Mouse (Mus musculus): ENCODE measurements around the gene Itpripl1. TPM values are rescaled to one million over a fixed set of nuclear protein-coding genes. Genes with fewer than 3 reads are reported as not detected.
"Not testable (repeated sequence)": the region's sequence is repeated elsewhere in the genome, so short reads cannot be mapped to it uniquely, and the experiment has no call there.

Gene Itpripl1
- polyA plus RNA-seq, 1 experiment from 2014 or later = 9.9 TPM

DNA sequence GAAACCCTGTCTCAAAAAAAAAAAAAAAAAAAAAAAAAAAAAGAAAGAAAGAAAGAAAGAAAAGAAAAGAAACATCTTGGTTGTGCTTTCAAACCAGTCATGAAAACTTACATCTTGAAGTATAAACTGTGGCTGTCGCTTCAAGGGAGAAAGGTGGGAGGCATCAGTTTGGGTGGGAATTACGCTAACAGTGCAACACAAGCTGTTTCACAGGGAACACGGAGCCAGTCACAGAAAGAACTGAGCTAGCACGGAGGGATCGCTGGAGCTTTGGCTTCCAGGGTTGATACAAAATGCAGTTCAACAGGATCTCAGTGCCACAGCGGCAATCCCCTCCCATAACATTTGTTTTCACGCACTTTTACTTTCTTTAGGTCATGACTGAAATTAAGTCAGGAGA lies 3.2 kb downstream of the Itpripl1 start:
- H3K36me3 ChIP-seq (ENCODE audit: control insufficient read depth, insufficient read depth, low read length) = no peaks in the 10 kb centered on the region; the same call in 1 of the 2 replicates
- no peaks in the 10 kb centered on the region for H3K27me3 ChIP-seq (ENCODE audit: control insufficient read depth, insufficient read depth, low read depth, low read length)
- 98% methylated on average over 7 of the region's 7 CpGs for WGBS
- no peak overlapping the region for H3K9ac ChIP-seq (ENCODE audit: low read depth, low read length)
- H3K9me3 ChIP-seq (replicated peaks; ENCODE audit: control insufficient read depth, low read length, poor library complexity, severe bottlenecking) = no peaks in the 10 kb centered on the region
- H3K4me3 ChIP-seq (ENCODE audit: low read depth, low read length) = no peak overlapping the region
- H3K4me2 ChIP-seq (ENCODE audit: low read length) = no peak overlapping the region
- no peak overlapping the region for H3K27ac ChIP-seq (ENCODE audit: low read length)
- peaks cover 12% of the 10 kb centered on the region for H3K4me1 ChIP-seq (ENCODE audit: control insufficient read depth, insufficient read depth, low read length)
- no peak for ATAC-seq

DNA sequence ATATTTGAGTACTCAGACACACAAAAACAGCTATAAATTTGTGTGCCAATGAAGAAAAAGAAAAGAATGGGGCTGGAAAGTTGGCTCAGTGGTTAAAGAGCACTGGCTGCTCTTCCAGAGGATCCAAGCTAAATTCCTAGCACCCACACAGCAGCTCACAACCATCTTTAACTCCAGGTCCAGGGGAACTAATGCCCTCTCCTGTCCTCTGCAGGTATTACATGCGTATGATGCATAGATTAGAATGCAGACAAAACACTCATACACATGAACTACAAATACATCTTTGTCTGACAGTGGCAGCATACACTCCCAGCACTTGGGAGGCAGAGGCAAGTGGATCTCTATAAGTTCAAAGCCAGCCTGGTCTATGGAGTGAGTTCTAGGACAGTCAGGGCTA lies 3.6 kb downstream of the Itpripl1 start:
- no peak for ATAC-seq
- no peak overlapping the region for H3K9ac ChIP-seq (ENCODE audit: low read depth, low read length)
- 100% methylated on average over 1 of the region's 1 CpGs for WGBS
- H3K36me3 ChIP-seq (ENCODE audit: control insufficient read depth, insufficient read depth, low read length) = no peaks in the 10 kb centered on the region; the same call in 1 of the 2 replicates
- no peak overlapping the region for H3K27ac ChIP-seq (ENCODE audit: low read length)
- H3K4me3 ChIP-seq (ENCODE audit: low read depth, low read length) = no peak overlapping the region
- H3K4me1 ChIP-seq (ENCODE audit: control insufficient read depth, insufficient read depth, low read length) = peaks cover 14% of the 10 kb centered on the region
- no peak overlapping the region for H3K4me2 ChIP-seq (ENCODE audit: low read length)
- H3K27me3 ChIP-seq (ENCODE audit: control insufficient read depth, insufficient read depth, low read depth, low read length) = no peaks in the 10 kb centered on the region
- H3K9me3 ChIP-seq (replicated peaks; ENCODE audit: control insufficient read depth, low read length, poor library complexity, severe bottlenecking) = no peaks in the 10 kb centered on the region

DNA sequence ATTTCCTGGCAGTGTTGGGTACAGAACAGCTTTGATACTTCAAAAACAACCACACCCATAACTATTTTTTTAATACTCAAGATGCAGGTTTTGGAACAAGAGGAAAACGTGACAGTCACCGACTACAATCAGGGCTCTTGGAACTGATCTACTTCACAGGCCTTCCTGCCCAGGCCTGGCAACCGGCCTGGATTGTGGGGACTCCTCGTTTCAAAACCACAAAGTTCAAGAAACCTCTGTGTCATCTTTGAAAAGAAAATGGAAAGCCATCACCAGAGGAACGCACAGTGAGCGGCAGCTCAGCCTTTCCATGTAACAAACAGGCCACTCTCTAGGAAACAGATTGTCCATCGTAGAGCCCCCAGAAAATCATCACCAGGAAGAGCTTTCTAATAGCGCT lies 4.1 kb downstream of the Itpripl1 start:
- WGBS = 91% methylated on average over 8 of the region's 8 CpGs
- Histone ChIP-seq H3K36me3 (ENCODE audit: control insufficient read depth, insufficient read depth, low read length) (no peaks in the 10 kb centered on the region; the same call in 1 of the 2 replicates), H3K27me3 (ENCODE audit: control insufficient read depth, insufficient read depth, low read depth, low read length) (no peaks in the 10 kb centered on the region), H3K4me1 (ENCODE audit: control insufficient read depth, insufficient read depth, low read length) (peaks cover 19% of the 10 kb centered on the region), H3K9ac (ENCODE audit: low read depth, low read length) (no peak overlapping the region), H3K4me3 (ENCODE audit: low read depth, low read length) (no peak overlapping the region), H3K9me3 (replicated peaks; ENCODE audit: control insufficient read depth, low read length, poor library complexity, severe bottlenecking) (no peaks in the 10 kb centered on the region), H3K4me2 (ENCODE audit: low read length) (no peak overlapping the region), H3K27ac (ENCODE audit: low read length) (no peak overlapping the region)
- ATAC-seq = no peak

DNA sequence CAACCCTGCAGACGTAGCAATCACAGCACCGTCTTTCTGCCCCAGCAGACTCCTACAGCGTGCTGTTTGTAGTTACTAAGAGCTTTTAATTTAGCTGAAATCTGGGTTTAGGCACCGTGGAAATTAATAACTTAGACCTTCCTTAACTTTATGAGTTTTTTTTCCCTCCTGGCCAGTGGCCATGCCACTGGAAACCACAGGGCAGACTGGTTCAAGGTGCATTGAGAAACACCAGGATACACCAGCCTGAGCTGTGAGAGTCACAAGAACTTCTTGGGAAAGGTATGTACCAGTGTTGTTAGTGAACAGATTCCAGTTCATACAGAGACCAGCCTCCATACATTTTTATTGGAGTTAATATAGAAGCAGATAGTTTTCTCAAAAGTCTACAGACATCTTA lies 4.8 kb downstream of the Itpripl1 start:
- Histone ChIP-seq H3K9ac (ENCODE audit: low read depth, low read length) (no peak overlapping the region), H3K9me3 (replicated peaks; ENCODE audit: control insufficient read depth, low read length, poor library complexity, severe bottlenecking) (no peaks in the 10 kb centered on the region), H3K4me2 (ENCODE audit: low read length) (no peak overlapping the region), H3K4me1 (ENCODE audit: control insufficient read depth, insufficient read depth, low read length) (peaks cover 15% of the 10 kb centered on the region), H3K4me3 (ENCODE audit: low read depth, low read length) (no peak overlapping the region), H3K27me3 (ENCODE audit: control insufficient read depth, insufficient read depth, low read depth, low read length) (no peaks in the 10 kb centered on the region), H3K27ac (ENCODE audit: low read length) (no peak overlapping the region), H3K36me3 (ENCODE audit: control insufficient read depth, insufficient read depth, low read length) (no peaks in the 10 kb centered on the region; the same call in 1 of the 2 replicates)
- ATAC-seq = no peak
- 97% methylated on average over 4 of the region's 4 CpGs for WGBS

DNA sequence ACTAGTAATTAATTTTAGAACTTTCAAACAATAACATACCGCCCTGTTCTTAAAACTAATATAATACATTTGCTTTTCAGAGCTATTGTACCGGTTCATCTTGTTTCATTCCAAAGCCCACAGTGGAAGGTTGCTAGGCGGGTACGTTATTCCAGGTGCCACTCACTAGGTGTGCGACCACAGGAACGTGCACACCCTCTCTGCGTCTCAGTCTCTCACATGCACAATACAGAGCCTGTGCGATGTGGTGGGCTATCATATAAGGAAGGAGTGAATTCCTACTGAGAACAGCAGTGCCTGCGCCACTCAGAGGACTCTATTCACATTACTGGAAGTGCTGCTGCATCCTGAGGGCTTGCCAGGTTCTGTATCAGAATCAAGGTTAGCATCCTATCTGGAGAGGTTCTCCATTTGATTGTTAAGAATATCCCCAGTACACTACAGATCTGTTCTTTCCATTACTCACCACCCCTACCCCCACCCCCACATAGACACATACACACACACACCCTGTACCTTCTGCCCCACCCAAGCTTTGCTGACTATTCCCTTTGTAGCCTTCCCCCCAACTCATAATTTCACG lies 5.3 kb downstream of the Itpripl1 start:
- no peak for ATAC-seq
- H3K9ac ChIP-seq (ENCODE audit: low read depth, low read length) = no peak overlapping the region
- no peak overlapping the region for H3K4me3 ChIP-seq (ENCODE audit: low read depth, low read length)
- no peaks in the 10 kb centered on the region; the same call in 1 of the 2 replicates for H3K36me3 ChIP-seq (ENCODE audit: control insufficient read depth, insufficient read depth, low read length)
- no peaks in the 10 kb centered on the region for H3K9me3 ChIP-seq (replicated peaks; ENCODE audit: control insufficient read depth, low read length, poor library complexity, severe bottlenecking)
- WGBS = 88% methylated on average over 10 of the region's 10 CpGs
- H3K27me3 ChIP-seq (ENCODE audit: control insufficient read depth, insufficient read depth, low read depth, low read length) = no peaks in the 10 kb centered on the region
- no peak overlapping the region for H3K27ac ChIP-seq (ENCODE audit: low read length)
- H3K4me1 ChIP-seq (ENCODE audit: control insufficient read depth, insufficient read depth, low read length) = peaks cover 16% of the 10 kb centered on the region
- no peak overlapping the region for H3K4me2 ChIP-seq (ENCODE audit: low read length)

DNA sequence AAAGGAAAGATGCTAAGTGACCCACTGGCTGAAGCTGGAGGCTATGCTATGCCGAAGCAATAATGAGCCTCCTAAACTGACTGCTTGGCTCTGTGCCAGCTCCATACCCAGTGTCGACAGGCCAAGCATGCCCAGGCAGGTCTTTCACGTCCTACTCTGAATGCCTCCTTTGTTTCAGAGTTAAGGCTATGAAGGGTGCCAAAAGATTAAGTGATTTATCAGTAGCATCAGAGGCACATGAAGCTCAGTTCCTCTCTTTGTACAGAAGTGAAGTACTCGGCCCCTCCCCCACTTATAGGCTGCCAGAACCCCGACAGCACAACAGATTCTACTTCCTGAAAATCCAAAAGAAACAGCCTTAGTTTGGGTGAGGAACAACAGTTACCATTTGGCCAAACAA lies 6.3 kb downstream of the Itpripl1 start:
- no peak overlapping the region for H3K27ac ChIP-seq (ENCODE audit: low read length)
- no peaks in the 10 kb centered on the region for H3K27me3 ChIP-seq (ENCODE audit: control insufficient read depth, insufficient read depth, low read depth, low read length)
- WGBS = 12% methylated on average over 5 of the region's 5 CpGs
- H3K9me3 ChIP-seq (replicated peaks; ENCODE audit: control insufficient read depth, low read length, poor library complexity, severe bottlenecking) = no peaks in the 10 kb centered on the region
- no peak overlapping the region for H3K4me2 ChIP-seq (ENCODE audit: low read length)
- H3K36me3 ChIP-seq (ENCODE audit: control insufficient read depth, insufficient read depth, low read length) = no peaks in the 10 kb centered on the region; the same call in 1 of the 2 replicates
- no peak overlapping the region for H3K9ac ChIP-seq (ENCODE audit: low read depth, low read length)
- no peak for ATAC-seq
- H3K4me3 ChIP-seq (ENCODE audit: low read depth, low read length) = no peak overlapping the region
- peaks cover 11% of the 10 kb centered on the region for H3K4me1 ChIP-seq (ENCODE audit: control insufficient read depth, insufficient read depth, low read length)

DNA sequence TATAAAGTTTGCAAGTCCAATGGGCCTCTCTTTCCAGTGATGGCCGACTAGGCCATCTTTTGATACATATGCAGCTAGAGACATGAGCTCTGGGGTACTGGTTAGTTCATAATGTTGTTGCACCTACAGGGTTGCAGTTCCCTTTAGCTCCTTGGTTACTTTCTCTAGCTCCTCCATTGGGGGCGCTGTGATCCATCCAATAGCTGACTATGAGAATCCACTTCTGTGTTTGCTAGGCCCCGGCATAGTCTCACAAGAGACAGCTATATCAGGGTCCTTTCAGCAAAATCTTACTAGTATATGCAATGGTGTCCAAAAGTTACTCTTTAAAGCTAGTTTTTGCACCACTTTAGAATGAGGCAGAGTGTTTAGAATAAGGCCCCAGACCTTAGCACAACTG lies 8.0 kb downstream of the Itpripl1 start:
- H3K27me3 ChIP-seq (ENCODE audit: control insufficient read depth, insufficient read depth, low read depth, low read length); H3K9ac ChIP-seq (ENCODE audit: low read depth, low read length); H3K9me3 ChIP-seq (replicated peaks; ENCODE audit: control insufficient read depth, low read length, poor library complexity, severe bottlenecking); ATAC-seq; H3K36me3 ChIP-seq (ENCODE audit: control insufficient read depth, insufficient read depth, low read length); H3K4me2 ChIP-seq (ENCODE audit: low read length); H3K4me3 ChIP-seq (ENCODE audit: low read depth, low read length); H3K27ac ChIP-seq (ENCODE audit: low read length): not testable (repeated sequence)
- WGBS = 37% methylated on average over 2 of the region's 3 CpGs
- peaks cover 11% of the 10 kb centered on the region for H3K4me1 ChIP-seq (ENCODE audit: control insufficient read depth, insufficient read depth, low read length)

DNA sequence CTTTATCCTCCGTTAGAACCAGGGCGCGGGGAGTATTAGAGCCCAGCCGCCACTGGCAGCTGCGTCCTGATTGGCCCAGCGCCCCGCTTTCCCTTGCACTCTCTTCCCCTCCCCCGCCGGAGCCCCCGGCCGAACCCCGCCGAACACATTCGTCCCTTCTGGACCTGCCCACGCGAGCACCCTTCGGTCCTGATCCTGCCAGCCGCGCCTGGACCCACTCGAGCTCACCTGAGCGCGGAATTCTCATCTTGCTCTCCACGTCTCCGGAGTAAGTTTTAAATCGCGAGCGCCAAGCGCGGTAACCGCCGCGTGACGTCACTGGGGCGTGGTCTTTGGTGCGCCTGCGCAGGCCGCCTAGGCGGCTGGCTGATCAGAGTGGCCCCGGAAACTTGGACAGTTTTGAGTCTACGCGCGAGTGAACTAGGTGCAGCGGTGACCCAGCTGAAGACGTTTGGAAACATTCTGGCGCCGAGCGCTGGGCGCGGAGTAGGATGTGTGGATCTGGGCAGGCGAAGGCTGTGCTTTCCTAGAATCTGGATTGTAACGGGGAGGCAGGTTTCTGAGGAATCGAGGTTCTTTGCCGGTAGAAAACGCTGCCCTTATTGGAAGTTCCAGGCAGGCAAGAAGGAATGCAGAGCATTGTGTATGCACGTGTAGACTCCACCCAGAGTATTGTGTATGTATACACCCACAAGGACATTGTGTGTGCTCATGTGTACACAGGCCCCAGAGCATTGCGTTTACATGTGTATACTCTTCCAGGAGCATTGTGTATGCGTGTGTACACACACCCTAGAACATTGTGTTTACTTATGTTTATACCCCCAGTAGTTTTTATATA lies 9.4 kb downstream of the Itpripl1 start, which contains the start of gene Ncaph:
Ncaph (minus strand) TSS at position 334 of the 841 bp plus-strand sequence.
- peak; percentile 95 for ATAC-seq
- Histone ChIP-seq H3K27me3 (ENCODE audit: control insufficient read depth, insufficient read depth, low read depth, low read length) (no peaks in the 10 kb centered on the region), H3K9me3 (replicated peaks; ENCODE audit: control insufficient read depth, low read length, poor library complexity, severe bottlenecking) (no peaks in the 10 kb centered on the region), H3K9ac (ENCODE audit: low read depth, low read length) (peak within 1 kb of the TSS; percentile 78), H3K4me3 (ENCODE audit: low read depth, low read length) (peak within 1 kb of the TSS; percentile 94), H3K4me2 (ENCODE audit: low read length) (peak within 1 kb of the TSS; percentile 78), H3K27ac (ENCODE audit: low read length) (peak within 1 kb of the TSS; percentile 78), H3K4me1 (ENCODE audit: control insufficient read depth, insufficient read depth, low read length) (peaks cover 11% of the 10 kb centered on the region), H3K36me3 (ENCODE audit: control insufficient read depth, insufficient read depth, low read length) (no peaks in the 10 kb centered on the region)
- WGBS = 2% methylated on average over 57 of the region's 57 CpGs

DNA sequence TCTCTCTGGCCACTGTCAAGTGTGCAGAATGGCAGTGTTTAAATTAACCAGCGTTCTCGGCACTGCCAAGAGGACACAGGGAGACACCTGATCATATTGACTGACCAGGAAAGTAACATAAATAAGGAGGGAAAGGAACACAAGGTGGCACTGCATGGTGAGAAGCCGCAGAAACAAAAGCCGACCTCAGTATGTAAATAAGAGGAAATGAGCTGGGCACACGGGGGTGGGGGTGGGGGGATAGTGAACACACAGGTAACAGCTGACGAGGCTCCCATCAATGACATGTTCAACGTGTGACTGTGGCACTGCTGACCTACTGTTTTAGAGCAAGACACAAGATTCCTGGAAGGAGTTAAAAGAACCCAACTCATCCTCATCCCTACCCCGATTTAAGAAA lies 11.9 kb downstream of the Itpripl1 start:
- no peak overlapping the region for H3K4me2 ChIP-seq (ENCODE audit: low read length)
- H3K9me3 ChIP-seq (replicated peaks; ENCODE audit: control insufficient read depth, low read length, poor library complexity, severe bottlenecking) = no peaks in the 10 kb centered on the region
- ATAC-seq = no peak
- H3K27me3 ChIP-seq (ENCODE audit: control insufficient read depth, insufficient read depth, low read depth, low read length) = no peaks in the 10 kb centered on the region
- no peak overlapping the region for H3K27ac ChIP-seq (ENCODE audit: low read length)
- WGBS = 82% methylated on average over 8 of the region's 8 CpGs
- no peaks in the 10 kb centered on the region for H3K36me3 ChIP-seq (ENCODE audit: control insufficient read depth, insufficient read depth, low read length)
- peaks cover 11% of the 10 kb centered on the region for H3K4me1 ChIP-seq (ENCODE audit: control insufficient read depth, insufficient read depth, low read length)
- no peak overlapping the region for H3K9ac ChIP-seq (ENCODE audit: low read depth, low read length)
- H3K4me3 ChIP-seq (ENCODE audit: low read depth, low read length) = no peak overlapping the region
